Mouse (Mus musculus) thymus, adult 2 months (tissue): ENCODE measurements around the gene Gm29427. TPM values are rescaled to one million over a fixed set of nuclear protein-coding genes. Genes with fewer than 3 reads are reported as not detected.
A peak's percentile ranks its signal among the peaks of the same experiment; 100 is the strongest.

Experiments used
- DNase-seq: peaks from one replicate; pipeline ENCODE4 v3.0.0; 2021
- H3K27ac ChIP-seq: fragments of 200-500 bp; 2 replicates; pipeline ENCODE4 v1.5.1; 2012; ENCODE audit warnings: low read length, control low read depth; ENCODE audit not compliant: control insufficient read depth, insufficient read depth
- H3K27me3 ChIP-seq: fragments of 200-500 bp; 2 replicates; pipeline ENCODE4 v1.6.1; 2012; ENCODE audit warnings: mild to moderate bottlenecking, low read length, moderate library complexity, mixed read lengths; ENCODE audit not compliant: control insufficient read depth, insufficient read depth
- H3K36me3 ChIP-seq: fragments of 200-500 bp; 2 replicates; pipeline ENCODE4 v1.6.1; 2012; ENCODE audit warnings: mild to moderate bottlenecking, low read length, moderate library complexity; ENCODE audit not compliant: control insufficient read depth, insufficient read depth
- H3K4me1 ChIP-seq: fragments of 200-500 bp; replicated peaks from 2 replicates; pipeline ENCODE4 v1.6.1; 2012; ENCODE audit warnings: low read length; ENCODE audit not compliant: control insufficient read depth, insufficient read depth
- H3K4me3 ChIP-seq: fragments of 200-500 bp; 2 replicates; pipeline ENCODE4 v1.5.1; 2012; ENCODE audit warnings: mild to moderate bottlenecking, low read length, control low read depth, moderate library complexity; ENCODE audit not compliant: control insufficient read depth, insufficient read depth
- CTCF ChIP-seq: fragments of 200-500 bp; IDR thresholded peaks from 2 replicates; pipeline ENCODE4 v1.5.1; 2012; ENCODE audit warnings: mild to moderate bottlenecking, control low read depth, low read length, moderate library complexity, borderline replicate concordance; ENCODE audit not compliant: control insufficient read depth, poor library complexity, insufficient read depth; ENCODE audit errors: extremely low read depth
- POLR2A ChIP-seq: fragments of 200-500 bp; IDR thresholded peaks from 2 replicates; pipeline ENCODE4 v1.6.1; 2012; ENCODE audit warnings: mild to moderate bottlenecking, low read length, control low read depth, moderate library complexity; ENCODE audit not compliant: control insufficient read depth, poor library complexity, insufficient read depth; ENCODE audit errors: extremely low read depth
- WGBS: fragments of 180-500 bp; shearing (Covaris S2); methylation state at CpG from one replicate; pipeline ENCODE4 v1.1.7; 2018; 5-methylcytosine and 5-hydroxymethylcytosine counted together
- polyA plus RNA-seq: library from polyadenylated mRNA; depleted of rRNA; stranded (reverse); fragments of >200 nt; gene quantifications from 2 replicates; pipeline ENCODE4 v1.2.3, GENCODE M21; 2012

Gm29427 gene
- polyA plus RNA-seq, 1 experiment: 0.09 TPM

DNA sequence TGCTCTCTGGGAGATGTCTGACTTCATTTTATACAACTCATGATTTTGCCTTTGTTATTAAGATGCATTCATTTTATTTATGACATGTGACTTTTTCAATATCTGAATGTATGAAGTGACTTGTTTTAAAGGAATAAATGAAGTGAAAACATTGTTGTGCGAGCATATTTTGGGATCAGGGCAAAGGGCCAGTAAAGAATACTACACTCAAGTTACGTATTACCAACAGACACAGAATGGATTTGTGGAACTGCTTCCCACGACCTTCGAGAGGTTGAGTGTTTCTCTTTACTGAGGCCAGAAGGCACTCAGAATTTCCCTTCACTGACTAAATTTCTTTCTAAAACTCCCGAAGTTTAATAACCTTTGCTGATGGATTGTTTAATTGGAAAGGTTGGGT is 8.6 kb upstream of the Gm29427 start:
- no peak for TF ChIP-seq POLR2A
- TF ChIP-seq CTCF: no peak
- Histone ChIP-seq H3K36me3 (no peaks in the 10 kb centered on the region), H3K27me3 (no peaks in the 10 kb centered on the region), H3K4me3 (no peak overlapping the region), H3K4me1 (no peaks in the 10 kb centered on the region), H3K27ac (no peak overlapping the region)
- 96% methylated on average over 5 of the region's 5 CpGs for WGBS
- DNase-seq: no peak

- peak within 1 kb of the TSS; percentile 66 for H3K27ac ChIP-seq
- H3K4me3 ChIP-seq: peak within 1 kb of the TSS; percentile 93
- H3K4me1 ChIP-seq: peaks cover 14% of the 10 kb centered on the region
- peak; percentile 86 for DNase-seq
- no peak for TF ChIP-seq CTCF
- peak; percentile 61 for TF ChIP-seq POLR2A
- H3K36me3 ChIP-seq: no peaks in the 10 kb centered on the region
- H3K27me3 ChIP-seq: no peaks in the 10 kb centered on the region
- WGBS: under 1% methylated on average over 54 of the region's 54 CpGs
These were observed 1.8 kb upstream of the Gm29427 start, which contains the start of gene Yod1 for GRCm38 (mm10) chr1:130717291-130717871. Gene Yod1 (plus strand): TSS chr1:130717327.

DNA sequence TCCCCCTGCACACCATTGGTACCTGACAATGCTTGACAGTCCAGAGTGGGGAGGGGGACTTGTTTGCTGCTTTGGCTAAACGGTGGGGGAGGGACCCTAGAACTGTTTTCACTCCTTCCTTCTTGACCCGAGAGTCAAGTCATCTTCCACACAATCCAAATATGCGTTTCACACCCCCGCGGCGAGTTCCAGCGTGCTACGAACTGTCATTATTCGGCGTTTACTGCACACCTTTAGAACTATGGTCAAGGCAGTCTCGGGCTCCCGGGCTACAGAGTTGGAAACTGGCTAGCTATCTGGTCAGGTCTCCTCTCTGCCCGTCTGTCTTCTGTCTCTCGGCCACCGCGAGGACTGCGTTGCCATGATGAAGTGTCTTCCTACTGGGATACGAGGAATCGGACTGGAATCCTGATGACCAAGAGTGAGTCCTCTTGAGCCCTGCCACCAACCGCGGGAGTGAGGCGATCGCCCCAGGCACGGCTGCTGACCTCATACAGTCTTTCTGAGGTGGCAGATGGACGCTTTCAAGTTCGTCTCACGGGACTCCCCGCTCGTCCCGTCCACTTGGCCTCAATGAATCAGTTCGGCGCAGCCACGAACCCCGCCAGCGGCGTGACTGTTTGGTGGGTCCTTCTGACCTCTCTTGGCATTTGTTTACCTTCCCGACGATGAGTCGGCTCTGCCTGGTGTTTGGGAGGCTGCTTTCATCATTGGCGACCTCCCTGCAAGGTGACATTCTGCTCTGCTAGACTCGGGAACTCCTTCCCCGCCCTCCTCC is 1.1 kb upstream of the Gm29427 start:
- Histone ChIP-seq H3K27ac (peak overlapping the region; percentile 66), H3K4me3 (peak overlapping the region; percentile 93), H3K27me3 (no peaks in the 10 kb centered on the region), H3K4me1 (peaks cover 14% of the 10 kb centered on the region), H3K36me3 (no peaks in the 10 kb centered on the region)
- under 1% methylated on average over 42 of the region's 42 CpGs for whole genome bisulfite sequencing
- TF ChIP-seq POLR2A: no peak
- no peak for TF ChIP-seq CTCF
- peak; percentile 32 for DNase-seq

DNA sequence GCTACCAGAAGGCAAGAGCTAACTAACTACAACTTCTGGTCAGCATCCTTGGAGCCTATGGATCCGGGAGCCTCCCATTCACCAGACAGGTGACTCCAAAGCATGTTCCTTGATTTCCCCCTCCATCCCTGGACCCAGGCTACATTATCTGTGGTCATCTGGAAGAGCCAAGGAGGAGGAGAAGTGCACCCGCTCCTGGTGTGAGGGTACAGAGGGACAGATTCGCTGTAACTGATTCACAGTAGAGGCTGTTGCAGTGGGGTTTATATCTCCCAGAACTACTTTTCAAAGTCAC is 566 bp upstream of the Gm29427 start:
- no peaks in the 10 kb centered on the region for H3K27me3 ChIP-seq
- no peaks in the 10 kb centered on the region for H3K36me3 ChIP-seq
- WGBS: 0% methylated on average over 3 of the region's 3 CpGs
- H3K27ac ChIP-seq: peak overlapping the region; percentile 66
- peaks cover 14% of the 10 kb centered on the region for H3K4me1 ChIP-seq
- peak overlapping the region; percentile 93 for H3K4me3 ChIP-seq
- no peak for DNase-seq
- TF ChIP-seq POLR2A (no peak), CTCF (no peak)

DNA sequence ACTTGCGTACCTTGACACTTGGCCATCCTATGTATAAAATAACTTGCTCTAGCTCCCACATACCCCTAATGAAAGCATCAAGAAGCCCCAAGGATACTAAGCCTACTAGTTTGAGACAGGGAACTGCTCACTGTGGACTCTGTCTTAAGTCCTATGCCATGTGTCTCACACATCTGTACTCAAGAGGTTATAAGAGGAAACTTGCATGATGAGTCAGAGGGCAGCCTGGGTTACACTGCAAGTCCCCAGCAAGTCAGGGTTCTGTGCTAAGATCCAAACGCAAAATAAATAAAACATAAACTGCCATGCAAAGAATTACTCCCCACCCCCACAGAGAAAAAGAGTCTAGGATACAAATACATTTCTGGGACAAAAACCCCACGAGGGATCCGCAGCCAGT is 1.6 kb downstream of the Gm29427 start:
- H3K4me1 ChIP-seq: peaks cover 14% of the 10 kb centered on the region
- H3K27me3 ChIP-seq: no peaks in the 10 kb centered on the region
- H3K27ac ChIP-seq: no peak overlapping the region
- WGBS: 96% methylated on average over 4 of the region's 4 CpGs
- H3K36me3 ChIP-seq: no peaks in the 10 kb centered on the region
- DNase-seq: no peak
- no peak overlapping the region for H3K4me3 ChIP-seq
- TF ChIP-seq CTCF: no peak
- TF ChIP-seq POLR2A: no peak

DNA sequence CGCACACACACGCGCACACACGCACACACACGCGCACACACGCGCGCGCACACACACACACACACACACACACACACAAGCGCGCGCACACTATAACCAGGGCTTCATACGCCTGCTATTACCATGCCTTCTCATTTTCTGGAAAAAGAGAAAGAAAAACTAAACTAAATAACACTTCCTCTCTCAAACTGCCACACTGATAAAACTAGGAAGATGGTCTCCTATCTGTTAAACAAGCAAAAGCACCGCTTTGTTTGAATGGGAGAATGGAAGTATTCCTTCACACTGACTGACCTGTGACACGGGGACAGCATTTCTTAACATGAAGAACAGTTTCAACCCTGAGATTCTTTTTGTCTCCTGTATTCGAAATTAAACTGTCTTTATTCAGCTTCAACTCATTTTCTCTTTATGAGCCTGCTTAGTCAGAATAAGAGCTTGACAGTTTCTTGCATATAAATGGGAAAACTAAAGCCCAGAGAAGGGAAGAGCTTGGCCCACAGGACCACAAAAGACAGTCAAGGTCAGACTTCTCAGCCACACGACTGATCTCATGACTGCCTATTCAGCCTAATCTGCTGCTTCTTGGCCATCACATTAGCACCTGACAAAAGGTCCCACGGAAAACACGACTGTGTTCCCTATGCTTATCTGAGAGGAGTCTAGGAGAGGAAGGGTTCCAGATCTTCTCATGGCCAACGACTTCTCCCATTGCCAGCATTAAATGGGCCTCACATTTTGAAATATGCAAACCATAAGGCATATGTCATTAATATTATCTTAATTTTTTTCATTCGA is 5.1 kb downstream of the Gm29427 start:
- Histone ChIP-seq H3K4me3 (no peak overlapping the region), H3K4me1 (0 out of 2 replicates have a peak, but pooled peaks cover 3% of the 10 kb centered on the region), H3K36me3 (no peaks in the 10 kb centered on the region), H3K27me3 (no peaks in the 10 kb centered on the region), H3K27ac (no peak overlapping the region)
- 97% methylated on average over 22 of the region's 22 CpGs for WGBS
- TF ChIP-seq POLR2A (no peak), CTCF (no peak)
- no peak for DNase-seq
